Mouse (Mus musculus) right cerebral cortex, postnatal 36 days (tissue): Measurements from ENCODE around the gene Gm4907.
"Not testable (repeated sequence)": the region's sequence is repeated elsewhere in the genome, so short reads cannot be mapped to it uniquely, and the experiment has no call there.

Experiments
- DNase-seq, 2 experiments: peaks; one replicate each; pipeline ENCODE4 v3.0.0; 2022; ENCODE audit warnings: low spot score in 2 of 2, mixed read lengths in 1 of 2

Gm4907 gene

DNA sequence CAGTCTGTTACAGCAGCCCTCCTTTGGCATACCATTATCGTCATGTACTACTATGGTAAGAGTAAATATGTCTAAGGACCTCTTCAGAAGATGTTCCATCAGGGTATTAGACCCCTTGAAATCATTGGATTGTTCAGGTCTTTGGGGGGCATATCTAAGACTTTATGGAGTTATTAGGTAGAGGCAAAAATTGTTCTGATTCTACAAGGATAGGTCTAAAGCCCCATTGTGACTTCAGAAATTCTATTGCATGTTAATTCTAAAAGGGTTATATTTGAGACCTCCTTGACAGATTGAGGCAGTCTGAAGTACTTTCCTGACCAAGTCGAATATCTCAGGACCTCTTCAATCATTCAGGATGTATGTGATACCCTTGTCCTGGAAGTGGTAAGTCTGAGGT is at the start of gene Gm4907:
Gm4907 (plus strand) TSS at position 301 of the 400 bp plus-strand sequence.
- not testable (repeated sequence) for DNase-seq

DNA sequence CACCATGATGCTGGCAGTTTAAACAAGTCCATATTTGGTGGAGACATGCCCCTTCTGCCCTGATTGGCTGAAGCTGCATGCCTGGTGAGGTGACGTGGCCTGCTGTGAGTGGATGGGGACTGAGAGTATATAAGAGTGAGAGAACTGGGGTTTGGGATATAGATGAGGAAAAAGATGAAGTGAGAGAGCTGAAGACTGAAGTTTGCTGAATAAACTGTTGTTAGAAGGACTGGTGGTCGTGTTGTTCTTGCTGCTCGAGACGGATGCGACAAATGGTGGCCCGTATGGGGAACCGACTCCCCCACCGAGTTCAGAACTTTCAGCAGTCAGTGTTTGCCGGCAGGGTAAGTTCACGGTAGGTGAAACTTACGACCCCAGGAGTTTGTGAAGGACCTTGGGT is 48.6 kb upstream of the Gm4907 start:
- not testable (repeated sequence) for DNase-seq

DNA sequence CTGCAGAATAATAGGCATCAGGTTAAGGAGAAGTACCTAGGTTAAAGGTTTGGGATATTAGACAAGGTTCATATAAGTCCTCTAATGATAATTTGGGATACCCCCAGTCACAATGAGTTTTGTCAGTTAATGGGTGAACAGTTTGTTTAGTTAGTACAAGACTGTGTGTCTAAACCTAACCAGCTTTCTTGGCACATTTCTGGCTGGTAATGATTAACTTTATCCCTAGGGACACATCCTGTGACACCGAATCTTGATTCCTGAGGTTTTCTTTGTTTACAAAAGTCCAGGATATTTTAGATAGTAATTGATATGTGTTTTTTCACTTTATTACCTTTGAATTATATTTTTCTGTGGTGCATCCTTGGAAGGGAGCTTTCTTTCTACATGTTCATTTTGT is 41.4 kb upstream of the Gm4907 start:
- no peak for DNase-seq

DNA sequence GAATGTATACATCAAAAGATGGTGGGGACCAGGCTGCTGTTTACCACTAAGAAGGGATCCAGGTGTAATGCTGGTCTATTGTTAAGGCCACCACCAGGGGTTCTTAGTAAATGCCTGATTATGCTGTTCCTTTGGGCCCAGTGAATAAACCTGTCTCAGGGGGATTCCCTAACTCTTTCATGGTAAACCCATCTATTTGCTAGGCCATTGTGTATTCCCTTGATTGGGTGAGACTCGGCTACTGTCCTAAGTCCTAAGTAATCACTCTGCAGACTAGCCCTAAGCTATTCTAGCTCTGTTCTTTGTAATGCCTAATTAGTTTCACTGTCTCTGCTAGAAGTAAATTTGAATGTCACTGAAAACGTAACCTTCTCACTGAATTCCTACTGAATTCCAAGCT is 71.8 kb downstream of the Gm4907 start:
- DNase-seq: no peak
